Mouse (Mus musculus): ENCODE measurements around the gene Fam104a.

DNA sequence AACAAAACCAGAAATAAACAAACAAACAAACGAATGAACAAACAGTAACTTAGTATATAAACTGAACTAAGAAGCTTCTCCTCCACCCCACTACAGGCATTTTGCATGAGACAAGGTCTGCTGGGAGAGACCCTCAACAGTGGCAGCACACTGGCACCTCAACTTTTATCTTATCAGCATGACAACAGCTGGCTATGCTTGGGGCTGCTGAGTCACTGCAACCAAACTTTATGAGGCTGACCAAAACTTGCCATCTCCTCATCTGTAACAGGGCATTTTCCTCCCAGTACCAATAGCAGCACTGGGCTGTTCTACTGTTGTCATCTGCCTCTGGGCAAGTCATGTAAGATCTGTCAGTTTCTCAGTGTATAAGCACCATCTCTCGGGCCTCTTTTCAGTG lies 3.0 kb downstream of the Fam104a start:
- no peak for TF ChIP-seq CTCF (IDR thresholded peaks at IDR 0.05; ENCODE audit: insufficient read depth, low read depth, low read length)
- no peak for TF ChIP-seq POLR2A (IDR thresholded peaks at IDR 0.05; ENCODE audit: insufficient read depth, low read depth, low read length)

All from olfactory bulb, adult 2 months (tissue).